Mouse (Mus musculus): ENCODE measurements around the gene Smyd2.

DNA sequence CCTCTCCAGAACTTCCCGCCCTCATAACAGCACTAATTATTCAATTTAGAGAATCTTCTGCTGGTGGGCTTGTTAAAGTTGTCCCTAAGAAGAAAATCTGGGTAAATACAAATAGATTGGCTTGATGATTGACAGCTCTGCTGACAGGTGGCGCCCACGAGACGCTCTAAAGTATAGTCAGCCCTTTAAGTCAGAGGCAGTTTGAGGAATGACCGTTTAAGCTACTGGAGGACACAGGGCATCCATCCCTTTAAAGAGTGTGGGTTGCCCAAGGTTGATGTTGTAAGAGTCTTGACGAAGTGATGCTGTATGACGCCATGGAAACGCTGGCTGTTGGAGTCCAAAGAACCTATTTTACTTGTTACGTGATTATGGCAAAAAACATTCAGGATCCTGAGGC lies 57.9 kb downstream of the Smyd2 start:
- no peak for TF ChIP-seq FLI1 (IDR thresholded peaks at IDR 0.05; ENCODE audit: low read length)
- no peak for TF ChIP-seq GATA1 (IDR thresholded peaks at IDR 0.05; ENCODE audit: borderline replicate concordance, low read length)

Data from megakaryocyte, embryonic 14.5 days (primary cell).